Mouse (Mus musculus): Measurements from ENCODE around the gene Chn2.

DNA sequence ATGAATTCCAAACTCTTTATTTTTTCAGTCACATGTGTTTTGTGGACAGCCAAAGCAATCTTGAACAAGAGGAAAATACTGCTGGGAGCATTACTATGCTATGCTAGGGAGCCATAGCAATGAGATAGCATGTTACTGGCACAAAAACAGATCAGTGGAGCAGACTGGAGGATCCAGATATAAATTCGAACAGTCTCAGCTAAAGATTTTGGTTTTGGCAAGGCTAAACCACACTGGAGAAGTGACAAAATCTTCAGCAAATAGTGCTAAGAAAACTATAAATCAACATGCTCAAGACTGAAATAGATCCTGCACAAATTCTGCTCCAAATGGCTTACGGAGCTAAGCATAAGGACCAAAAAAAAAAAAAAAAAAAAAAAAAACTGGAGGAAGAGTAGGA lies 273.7 kb downstream of the Chn2 start:
- TF ChIP-seq GATA1 (IDR thresholded peaks at IDR 0.05; ENCODE audit: borderline replicate concordance, low read length), result no peak
- TF ChIP-seq FLI1 (IDR thresholded peaks at IDR 0.05; ENCODE audit: low read length), result no peak
